Mouse (Mus musculus) adrenal gland, postnatal 36 days (tissue): ENCODE results near the gene Capn12. TPM values are rescaled to one million over a fixed set of nuclear protein-coding genes. Genes with fewer than 3 reads are reported as not detected.
"Not testable (repeated sequence)": the region's sequence is repeated elsewhere in the genome, so short reads cannot be mapped to it uniquely, and the experiment has no call there.

Experiments
- DNase-seq, 2 experiments: peaks; one replicate each; pipeline ENCODE4 v3.0.0; 2021; ENCODE audit warnings: mixed read lengths in 1 of 2
- total RNA-seq, 2 experiments: library from RNA; stranded (reverse); gene quantifications; 2 replicates each; pipeline ENCODE4 v1.2.3; 2021

The Capn12 gene
- total RNA-seq, 2 experiments from 2014 or later = 0.30 to 0.33 TPM

DNA sequence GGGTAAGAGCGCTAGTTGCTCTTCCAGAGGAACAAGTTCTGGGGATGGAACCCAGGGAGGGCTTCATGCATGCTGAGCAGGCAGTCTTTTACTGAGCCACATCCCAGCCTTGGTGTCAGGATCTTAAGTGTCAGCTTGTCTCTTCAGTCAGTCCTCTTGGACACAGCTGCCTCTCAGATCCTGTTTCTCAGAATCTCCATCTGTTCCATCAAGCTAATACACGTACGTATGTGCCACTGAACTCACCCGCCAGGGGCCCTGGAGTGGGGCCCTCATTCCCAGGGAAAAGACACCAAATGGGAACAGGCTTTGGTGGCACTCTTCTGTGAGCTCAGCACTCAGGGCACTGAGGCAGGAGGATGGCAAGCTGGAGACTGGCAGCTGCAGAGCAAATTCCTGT, 3.4 kb upstream of the Capn12 start:
- DNase-seq = no peak

DNA sequence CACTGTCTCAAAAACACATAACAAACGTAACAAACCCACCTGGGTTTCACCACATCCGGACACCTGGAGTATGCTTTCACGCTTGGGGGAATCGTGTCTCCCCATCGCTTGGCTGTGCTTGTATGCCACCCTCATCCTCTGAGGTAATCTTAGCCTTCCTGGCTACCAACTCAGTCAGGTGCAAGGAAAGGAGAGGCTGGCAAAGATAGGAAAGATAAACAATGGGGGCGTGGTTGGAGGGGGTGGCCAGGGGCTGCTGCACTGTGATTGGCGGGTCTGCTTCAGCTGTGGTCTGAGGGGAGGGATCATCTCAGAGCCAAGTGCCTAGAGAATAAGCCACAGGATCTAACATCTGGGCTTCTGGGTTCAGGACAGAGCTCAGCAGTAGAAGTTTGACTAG, 1.6 kb upstream of the Capn12 start:
- no peak for DNase-seq

DNA sequence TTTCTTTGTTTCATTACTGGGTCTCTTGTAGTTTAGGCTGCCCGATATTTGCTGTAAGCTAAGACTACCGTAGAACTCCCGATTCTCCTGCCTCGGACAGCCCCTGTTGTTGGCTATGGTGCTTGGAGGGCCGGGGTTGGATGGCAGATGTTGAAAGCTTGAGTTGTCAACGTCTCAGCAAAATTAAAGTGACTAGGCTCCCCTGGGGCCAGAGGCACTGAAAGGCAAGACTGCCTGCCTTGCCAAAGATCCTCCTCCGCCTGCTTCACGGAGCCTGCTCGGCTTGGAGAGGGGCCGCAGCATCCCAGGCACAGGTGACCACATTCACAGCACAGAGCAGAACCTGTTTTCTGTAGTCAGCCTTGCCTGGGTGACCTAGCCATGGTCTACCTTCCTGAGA, 668 bp upstream of the Capn12 start:
- no peak for DNase-seq

- DNase-seq = no peak
Observed at GRCm38 (mm10) chr7:28883039-28883438, 1.8 kb downstream of the Capn12 start.

DNA sequence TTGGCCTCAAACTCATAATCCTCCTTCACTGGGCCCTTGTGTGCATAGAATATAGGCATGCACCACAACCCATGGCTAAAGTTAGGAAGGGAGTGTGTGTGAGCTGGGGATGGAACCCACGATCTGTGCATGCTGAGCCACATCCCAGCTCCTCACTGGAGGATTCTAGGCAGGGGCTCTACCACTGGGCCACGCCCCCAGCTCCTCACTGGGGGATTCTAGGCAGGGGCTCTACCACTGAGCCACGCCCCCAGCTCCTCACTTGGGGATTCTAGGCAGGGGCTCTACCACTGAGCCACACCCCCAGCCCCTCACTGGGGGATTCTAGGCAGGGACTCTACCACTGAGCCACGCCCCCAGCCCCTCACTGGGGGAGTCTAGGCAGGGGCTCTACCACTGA, 2.5 kb downstream of the Capn12 start:
- DNase-seq = not testable (repeated sequence)

DNA sequence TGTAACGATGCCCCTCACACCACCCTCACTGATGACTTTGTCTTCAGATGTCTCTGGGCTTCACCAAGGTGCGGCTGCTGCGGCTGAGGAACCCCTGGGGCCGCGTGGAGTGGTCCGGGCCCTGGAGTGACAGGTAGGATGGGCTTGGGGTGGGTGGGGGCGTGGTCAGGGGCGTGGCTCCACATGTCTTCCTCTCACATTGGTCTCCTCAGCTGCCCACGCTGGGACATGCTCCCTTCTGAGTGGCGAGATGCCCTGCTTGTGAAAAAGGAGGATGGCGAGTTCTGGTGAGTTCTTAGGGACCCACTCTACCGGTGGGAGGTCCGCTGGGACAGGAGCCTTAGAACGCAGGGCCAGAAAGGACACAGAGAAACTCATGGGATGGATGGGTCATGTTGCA, 5.3 kb downstream of the Capn12 start:
- no peak for DNase-seq

DNA sequence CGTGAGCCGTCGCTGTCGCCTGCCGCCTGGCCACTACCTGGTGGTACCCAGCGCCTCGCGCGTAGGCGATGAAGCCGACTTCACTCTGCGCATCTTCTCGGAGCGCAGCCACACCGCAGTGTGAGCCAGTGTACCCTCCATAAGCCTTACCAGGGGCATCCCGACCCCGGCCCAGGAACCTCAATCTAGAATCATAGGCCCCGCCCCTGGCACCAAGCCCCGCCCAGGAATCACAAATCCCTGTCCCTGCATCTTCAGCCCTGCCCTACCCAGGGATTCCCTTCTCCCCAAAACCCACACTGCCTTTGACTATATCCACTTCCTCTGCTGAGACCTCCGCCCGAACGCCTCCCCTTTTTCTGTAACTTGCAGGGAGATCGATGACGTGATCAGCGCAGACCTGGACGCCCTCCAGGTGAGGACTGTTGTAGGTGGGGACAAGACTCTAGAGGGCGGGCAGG, 7.5 kb downstream of the Capn12 start:
- DNase-seq = no peak

- DNase-seq = no peak
Observed at GRCm38 (mm10) chr7:28892601-28893000, 11.4 kb downstream of the Capn12 start.

DNA sequence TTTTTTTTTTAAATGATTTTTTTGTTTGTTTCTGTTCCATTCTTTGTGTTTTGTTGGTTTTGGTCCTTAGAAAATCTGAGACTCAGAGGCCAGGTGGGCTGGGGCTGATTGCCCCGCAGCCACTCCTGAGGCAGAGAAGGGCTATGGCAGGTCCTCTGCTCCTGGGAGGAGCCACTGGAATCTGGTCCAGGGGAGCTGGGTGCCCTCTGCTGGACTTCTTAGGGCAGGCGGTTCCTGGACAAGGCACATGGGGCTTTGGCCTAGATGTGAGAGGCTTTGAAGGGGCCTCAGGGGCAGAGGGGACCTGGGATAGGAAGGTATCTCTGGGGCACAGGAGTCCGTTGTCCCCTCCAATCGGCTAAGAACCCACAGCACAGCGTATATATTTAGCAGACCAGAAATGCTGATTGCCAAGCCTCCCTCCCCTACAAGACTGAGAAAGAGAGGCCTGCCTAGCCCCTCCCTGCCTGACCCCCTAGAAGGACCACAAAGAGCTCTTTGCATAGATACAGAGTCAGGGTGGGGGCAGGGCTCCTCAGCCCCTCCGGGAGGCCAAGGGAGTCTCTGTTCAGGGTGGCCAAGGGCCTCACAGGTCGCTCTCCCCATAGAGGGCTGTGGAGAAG, 12.5 kb downstream of the Capn12 start:
- peak; percentile 69 to 77 for DNase-seq

GRCm38 (mm10) chr7:28894942-28895341, 13.7 kb downstream of the Capn12 start:
- no peak for DNase-seq

- no peak for DNase-seq
Observed at GRCm38 (mm10) chr7:28897661-28898060, 16.4 kb downstream of the Capn12 start.

DNA sequence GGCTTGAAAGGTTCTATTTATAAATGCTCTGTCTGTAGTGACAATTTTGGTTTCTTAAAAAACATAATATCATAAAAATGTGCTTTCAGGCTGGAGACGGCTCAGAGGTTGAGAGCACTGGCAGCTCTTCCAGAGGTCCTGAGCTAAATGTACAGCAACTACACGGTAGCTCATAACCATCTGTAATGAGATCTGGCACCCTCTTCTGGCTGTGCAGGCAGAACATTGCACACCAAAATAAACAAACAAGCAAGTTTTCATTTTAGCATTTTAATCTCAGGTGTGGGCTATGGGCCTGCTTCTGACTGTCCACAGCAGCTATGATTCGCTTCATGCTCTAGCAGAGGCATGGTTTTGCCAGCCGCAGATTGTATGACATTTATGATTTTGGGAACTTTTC, 18.8 kb downstream of the Capn12 start:
- no peak for DNase-seq

- DNase-seq = peak; percentile 36 to 50
Observed at GRCm38 (mm10) chr7:28901311-28902125, 20.3 kb downstream of the Capn12 start.

DNA sequence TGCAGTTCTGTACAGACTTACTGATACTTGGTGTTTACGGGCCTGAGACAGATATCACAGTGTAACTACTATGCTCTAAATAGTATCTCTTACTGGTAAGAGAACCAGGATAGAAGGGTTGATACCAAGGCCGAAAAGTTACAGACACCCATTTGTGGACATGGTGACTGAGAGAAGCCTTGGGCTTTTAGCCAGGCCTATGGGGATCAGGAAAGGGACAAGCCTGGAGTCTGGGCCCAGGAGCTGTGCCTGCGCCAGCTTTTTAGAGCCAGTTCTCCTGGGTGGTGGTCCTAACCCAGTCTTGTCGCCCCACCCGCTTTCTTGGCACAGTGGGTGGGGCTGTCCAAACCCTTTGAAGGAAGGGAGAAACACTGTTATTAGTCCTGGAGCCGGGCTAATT, 21.0 kb downstream of the Capn12 start:
- DNase-seq = peak; percentile 64 to 74

DNA sequence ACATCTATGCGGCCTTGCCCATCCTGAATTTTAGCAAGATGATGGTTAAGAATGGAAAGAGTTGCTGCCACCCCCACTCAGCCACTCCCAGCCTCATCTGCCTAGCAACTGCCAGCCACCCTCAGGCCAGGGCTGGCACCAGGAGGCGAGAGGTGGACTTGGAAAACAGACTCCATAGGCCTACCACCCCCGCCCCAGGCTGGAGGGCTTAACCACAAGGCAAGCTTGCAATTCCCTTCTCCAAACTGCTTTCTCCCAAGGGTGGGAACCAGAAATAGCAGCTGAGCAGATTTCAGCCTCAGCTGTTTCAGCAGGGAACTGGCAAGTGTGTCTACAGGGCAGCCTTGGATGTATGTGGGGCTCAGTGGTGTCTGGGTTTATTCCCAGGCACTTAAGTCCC, 21.6 kb downstream of the Capn12 start:
- DNase-seq = peak in 1 of 2 experiments; percentile 32

DNA sequence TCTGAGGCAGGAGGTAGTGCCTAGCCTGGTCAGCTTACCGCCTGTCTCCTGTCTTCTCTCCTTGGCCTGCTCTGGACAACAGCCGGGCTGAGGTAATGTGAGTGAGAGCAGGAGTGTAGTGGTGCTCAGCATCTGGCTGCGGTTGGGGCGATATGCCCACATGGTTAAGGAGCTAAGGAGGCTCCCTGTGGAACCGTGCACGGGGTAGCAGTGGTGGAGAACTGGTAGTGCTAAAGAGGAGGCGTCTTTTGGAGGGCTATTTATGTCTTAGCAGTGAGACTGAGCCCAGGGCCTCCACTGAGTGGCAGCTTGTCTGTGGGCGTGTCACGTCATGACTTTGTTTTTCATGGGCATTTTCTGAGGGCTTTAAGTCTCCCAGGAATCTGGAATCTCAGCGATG, 22.6 kb downstream of the Capn12 start:
- DNase-seq = no peak

DNA sequence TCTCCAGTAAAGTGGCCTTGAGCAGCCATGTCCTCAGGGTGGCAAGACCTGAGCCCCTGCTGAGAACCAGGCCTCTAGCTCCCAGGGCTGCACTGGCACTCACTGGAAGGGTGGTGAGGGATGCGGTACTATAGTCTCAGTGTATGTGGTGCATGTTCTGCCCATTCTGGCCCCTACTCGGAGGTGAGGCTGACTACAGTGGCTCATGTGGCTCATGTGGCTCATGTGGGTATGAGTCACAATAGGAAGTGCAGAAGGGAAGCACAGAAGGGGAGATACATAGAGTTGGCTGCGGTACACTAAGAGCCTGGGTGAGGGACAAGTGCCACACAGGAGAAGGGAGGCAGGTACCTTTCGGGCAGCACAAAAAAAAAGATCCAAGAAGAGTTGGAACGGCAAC, 26.0 kb downstream of the Capn12 start:
- no peak for DNase-seq

DNA sequence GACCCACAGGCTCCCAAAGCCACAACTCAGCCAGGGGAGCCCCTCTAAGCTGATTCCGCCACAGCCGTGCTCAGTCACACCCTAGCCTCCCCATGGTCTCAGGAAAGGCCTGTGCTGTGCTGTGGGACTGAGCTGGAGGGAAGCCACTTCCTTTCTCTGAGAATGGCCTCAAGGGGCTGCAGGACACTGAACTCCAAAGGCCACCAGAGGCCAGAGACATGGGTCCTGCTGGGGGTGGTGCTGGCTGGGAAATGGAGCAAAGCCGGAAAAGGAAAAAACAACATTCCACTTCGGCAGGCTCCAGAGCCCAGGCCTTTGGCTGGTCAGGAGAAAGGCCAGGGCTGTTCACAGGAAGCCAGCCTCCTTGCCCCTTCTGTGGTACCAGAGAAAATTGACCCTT, 30.4 kb downstream of the Capn12 start:
- peak; percentile 46 to 67 for DNase-seq

DNA sequence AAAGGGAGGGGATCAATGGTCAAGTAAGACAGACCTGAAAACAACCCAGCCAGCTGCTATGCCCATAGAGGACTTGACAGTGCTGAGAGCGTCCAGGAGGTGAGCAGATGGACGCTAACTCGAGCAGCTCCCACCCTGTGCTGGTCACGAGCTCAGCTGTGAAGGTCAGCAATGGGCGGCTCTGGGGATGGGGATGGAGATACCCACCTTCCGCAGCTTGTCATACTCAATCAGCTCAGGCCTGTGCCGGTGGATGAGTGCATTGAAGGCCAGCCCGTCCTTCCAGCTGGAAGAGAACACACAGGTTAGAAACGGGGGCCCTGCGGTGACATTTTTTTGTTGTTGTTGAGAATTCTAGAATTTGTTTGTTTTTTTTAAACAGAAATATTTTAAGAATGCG, 31.9 kb downstream of the Capn12 start:
- no peak for DNase-seq

DNA sequence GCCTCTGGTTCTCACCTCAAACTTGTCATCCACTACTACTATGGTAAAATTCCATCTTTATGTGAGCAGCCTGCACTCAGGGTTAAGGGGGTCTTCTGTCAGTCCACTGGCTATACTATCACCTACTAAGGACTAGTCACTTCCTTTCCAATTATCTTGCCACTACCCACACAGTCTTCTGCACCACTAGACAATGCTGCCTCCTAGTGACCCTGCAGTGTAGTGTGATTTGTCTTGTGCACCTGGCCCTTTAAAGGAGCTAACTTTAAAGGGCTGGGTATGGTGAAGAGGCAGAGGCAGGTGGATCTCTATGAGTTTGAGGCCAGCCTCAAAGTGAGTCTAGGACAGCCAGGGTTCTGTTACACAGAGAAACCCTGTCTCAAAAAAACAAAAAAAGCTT, 35.3 kb downstream of the Capn12 start:
- no peak for DNase-seq

GRCm38 (mm10) chr7:28917503-28918426, 36.5 kb downstream of the Capn12 start:
- peak; percentile 74 to 83 for DNase-seq

DNA sequence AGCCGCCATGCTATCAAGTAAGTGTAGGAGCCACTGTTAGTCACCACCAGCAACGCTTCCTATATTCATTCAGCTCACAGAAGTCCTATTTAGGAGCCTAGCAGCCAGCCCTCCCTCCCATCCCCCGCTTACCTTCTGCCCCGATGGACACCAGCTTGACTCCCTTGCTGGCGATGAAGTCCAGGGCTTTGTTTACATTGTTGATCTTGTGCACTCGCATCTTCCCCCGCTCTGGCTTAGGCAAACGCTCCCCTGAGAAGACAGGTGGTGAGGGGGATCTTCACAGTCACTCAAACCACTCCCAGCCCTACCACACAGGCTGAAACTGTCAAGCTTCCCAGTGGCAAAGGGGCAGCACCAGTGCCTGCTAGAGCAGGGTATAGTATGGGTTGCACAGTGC, 37.3 kb downstream of the Capn12 start:
- no peak for DNase-seq

DNA sequence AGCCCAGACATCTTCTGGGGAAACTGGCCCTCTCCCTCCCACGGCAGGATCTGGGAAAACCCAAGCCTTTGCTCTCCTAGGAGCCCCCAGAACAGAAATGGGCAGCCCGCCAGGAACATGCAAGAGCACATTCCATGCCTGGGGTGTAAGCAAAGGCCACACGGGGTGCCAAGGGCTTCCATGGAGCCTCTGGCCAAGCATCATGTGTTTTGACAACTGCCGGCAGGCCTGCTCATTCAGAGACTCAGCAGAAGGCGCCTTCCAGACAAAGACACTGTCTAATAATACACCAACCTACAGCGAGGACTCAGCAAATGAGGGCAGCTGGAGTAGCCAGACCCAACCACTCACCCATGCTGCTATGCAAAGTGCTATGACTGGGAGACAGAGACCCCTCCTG, 38.6 kb downstream of the Capn12 start:
- peak; percentile 77 to 87 for DNase-seq
